Mouse (Mus musculus): ENCODE data around the gene Prkcz. TPM values are rescaled to one million over a fixed set of nuclear protein-coding genes. Genes with fewer than 3 reads are reported as not detected.
A peak's percentile ranks its signal among the peaks of the same experiment; 100 is the strongest.
"Not testable (repeated sequence)": the region's sequence is repeated elsewhere in the genome, so short reads cannot be mapped to it uniquely, and the experiment has no call there.

Gene Prkcz
- total RNA-seq, 2 experiments from 2014 or later, result 1.7 to 2.1 TPM

GRCm38 (mm10) chr4:155360856-155361255 lies 305 bp downstream of the Prkcz start:
- no peak for DNase-seq
- intact Hi-C loops (cut with DNase I), result no loop called here

DNA sequence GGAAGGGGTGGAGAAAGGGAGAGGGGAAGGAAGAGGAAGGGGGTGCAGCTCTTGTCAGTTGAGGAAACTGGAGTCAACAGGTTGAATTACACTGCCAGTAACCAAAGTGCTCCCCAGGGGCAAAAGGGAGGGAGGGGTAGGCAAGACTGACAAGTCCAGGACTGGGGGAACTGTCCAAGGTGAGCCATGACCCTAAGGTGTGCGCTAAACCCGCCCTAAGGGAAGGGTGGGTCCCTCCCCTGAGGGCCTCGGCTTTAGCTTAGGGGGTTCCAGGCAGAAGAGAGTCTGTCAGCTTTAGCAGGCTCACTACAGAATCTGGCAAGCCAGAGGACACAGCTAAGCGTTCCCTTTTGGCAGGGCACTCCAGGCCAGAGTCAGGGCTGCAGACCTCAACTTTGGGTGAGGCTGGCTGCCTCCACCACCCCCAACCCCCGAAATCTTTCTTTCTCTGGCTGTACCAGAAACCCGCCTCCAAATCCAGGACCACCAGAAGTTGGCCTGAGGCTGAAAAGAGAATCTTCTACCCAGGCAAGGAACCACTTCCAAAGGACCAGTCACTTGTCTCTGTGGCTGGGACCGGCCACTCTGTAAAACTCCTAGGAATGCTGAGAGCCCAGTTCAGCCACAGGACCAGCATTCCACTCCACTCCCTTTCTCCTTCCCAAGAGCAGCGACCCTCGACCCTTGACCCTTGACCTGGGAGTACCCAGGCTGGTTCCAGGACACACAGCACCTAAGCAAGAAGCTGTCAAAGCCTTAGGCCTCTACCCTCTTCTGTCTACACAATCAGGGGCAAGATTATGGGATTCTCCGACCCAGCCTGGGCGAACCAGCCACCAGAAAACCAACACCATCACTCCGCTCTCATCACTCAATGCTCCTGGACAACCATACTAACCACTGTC lies 1.3 kb downstream of the Prkcz start:
- no peak for DNase-seq
- intact Hi-C loops (cut with DNase I), result no loop called here

GRCm38 (mm10) chr4:155357601-155358000 lies 3.6 kb downstream of the Prkcz start:
- intact Hi-C loops (cut with DNase I), result no loop called here

DNA sequence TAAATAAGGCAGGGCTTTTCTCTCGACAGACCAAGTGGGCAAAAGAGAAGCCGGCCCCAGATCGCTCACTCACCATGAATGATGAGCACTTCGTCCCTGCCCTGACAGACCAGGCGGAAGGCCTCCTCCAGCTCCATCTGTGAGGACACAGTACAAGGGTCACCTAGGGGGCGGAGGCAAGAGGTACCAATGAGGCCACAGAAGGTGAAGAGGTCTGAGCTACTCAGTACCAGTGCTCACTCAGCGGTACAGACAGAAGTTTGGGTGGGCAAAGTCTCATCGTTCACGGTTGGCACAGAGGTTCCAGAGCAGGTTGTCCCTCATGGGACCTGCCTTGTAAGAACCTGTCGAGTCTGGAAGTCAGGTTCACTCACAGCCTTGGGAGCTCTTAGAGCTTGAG lies 4.8 kb downstream of the Prkcz start:
- intact Hi-C loops (cut with DNase I), result no loop called here
- DNase-seq, result no peak

More at GRCm38 (mm10) chr4:155357601-155358000, 3.6 kb downstream of the Prkcz start:
- no peak for DNase-seq

- no peak for DNase-seq
- intact Hi-C loops (cut with DNase I), result no loop called here
Observed at GRCm38 (mm10) chr4:155354546-155354945, 6.6 kb downstream of the Prkcz start.

DNA sequence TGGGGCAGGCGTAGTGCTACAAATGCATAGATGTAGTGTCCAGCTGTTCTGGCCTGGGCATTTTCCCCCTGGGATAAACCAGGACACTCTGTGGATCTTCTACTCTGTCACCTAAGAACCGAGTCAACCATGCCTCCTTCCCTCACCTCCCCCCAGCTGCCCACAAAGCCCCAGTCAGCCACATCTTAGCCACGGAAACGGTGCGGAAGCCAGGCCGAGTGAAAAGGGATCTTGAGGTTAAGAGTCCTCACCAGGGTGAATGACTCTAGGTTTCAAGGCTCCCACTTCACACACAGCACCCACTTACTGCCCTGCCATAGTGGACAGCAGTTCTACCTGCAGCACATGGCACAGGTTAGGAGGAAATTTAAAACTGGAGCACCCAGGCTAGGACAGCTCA lies 7.1 kb downstream of the Prkcz start:
- DNase-seq, result no peak
- intact Hi-C loops (cut with DNase I), result no loop called here

- intact Hi-C loops (cut with DNase I), result no loop called here
- no peak for DNase-seq
Observed at GRCm38 (mm10) chr4:155352581-155352980, 8.6 kb downstream of the Prkcz start.

GRCm38 (mm10) chr4:155346350-155346749 lies 14.8 kb downstream of the Prkcz start:
- intact Hi-C loops (cut with DNase I), result no loop called here
- DNase-seq, result no peak

DNA sequence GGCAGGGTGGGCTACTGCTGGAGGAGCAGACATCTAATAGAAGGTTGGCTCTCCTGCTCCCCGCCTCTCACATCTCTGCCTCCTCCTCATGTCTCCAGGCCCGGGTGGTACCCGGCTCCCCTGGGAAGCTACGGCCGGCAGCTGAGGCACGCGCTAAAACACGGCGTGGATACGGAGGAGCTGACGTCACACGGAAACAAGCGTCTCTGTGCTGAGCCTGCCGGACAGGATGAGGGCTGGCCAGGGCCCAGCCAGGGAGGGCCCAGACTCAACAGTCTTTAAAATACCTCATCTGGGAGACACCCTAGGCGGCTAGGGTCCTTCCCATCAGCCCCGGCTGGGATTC lies 15.6 kb downstream of the Prkcz start:
- intact Hi-C loops (cut with DNase I), result no loop called here
- peak; percentile 63 to 67 for DNase-seq

GRCm38 (mm10) chr4:155344716-155345607 lies 16.2 kb downstream of the Prkcz start:
- intact Hi-C loops (cut with DNase I), result no loop called here
- DNase-seq, result peak in 1 of 2 experiments; percentile 5

DNA sequence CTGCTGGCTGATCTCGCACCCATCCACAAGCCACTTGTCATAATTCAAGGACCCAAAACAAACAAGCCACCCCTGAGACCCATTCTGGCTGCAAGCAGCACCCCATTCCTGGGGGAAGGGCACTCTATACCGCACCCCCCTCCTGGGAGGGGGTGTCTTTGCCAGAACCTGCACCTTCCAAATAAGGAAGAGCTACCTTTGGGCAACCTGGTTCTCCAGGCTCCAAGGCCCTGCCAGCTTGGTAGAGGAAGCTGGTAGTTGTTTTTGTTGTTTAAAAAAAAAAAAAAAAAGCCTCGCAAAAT lies 16.9 kb downstream of the Prkcz start:
- intact Hi-C loops (cut with DNase I), result no loop called here
- DNase-seq, result no peak

GRCm38 (mm10) chr4:155343415-155344298 lies 17.5 kb downstream of the Prkcz start:
- intact Hi-C loops (cut with DNase I), result no loop called here
- no peak for DNase-seq

- intact Hi-C loops (cut with DNase I), result no loop called here
- DNase-seq, result no peak
Observed at GRCm38 (mm10) chr4:155336284-155337050, 24.7 kb downstream of the Prkcz start.

DNA sequence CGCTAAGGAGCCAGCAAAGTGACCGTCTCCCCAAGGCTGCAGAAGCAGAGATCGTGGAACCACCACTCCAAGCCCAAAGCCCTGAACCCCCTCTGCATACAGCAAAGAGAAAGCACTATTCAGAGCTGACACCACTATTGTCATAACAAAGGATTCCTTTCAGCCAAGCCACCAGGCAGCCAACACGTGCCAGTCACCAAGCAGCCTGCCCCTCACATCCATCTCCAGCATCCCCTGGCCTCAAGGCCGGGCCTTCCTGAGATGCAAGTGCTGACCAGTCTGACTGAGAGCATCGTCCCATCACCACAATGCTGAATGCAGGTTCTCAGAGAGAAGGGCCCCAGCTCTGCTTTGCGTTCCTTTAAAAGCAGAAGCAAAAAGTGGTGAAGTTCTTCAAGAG lies 28.9 kb downstream of the Prkcz start:
- DNase-seq, result no peak
- intact Hi-C loops (cut with DNase I), result no loop called here

DNA sequence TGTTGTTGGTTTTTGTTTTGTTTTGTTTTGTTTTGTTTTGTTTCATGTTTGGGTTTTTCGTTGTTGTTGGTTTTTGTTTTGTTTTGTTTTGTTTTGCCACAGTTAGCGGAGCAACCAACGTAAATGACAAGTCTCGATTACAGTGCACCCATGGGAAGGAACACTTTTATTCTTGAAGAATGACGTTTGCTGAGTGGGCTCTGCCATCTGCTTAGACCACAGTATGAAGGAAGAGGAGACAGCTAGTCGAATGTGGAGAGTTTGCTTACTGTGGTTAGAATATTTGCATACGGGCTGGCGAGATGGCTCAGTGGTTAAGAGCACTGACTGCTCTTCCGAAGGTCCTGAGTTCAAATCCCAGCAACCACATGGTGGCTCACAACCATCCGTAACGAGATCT lies 32.8 kb downstream of the Prkcz start:
- intact Hi-C loops (cut with DNase I); DNase-seq: not testable (repeated sequence)

DNA sequence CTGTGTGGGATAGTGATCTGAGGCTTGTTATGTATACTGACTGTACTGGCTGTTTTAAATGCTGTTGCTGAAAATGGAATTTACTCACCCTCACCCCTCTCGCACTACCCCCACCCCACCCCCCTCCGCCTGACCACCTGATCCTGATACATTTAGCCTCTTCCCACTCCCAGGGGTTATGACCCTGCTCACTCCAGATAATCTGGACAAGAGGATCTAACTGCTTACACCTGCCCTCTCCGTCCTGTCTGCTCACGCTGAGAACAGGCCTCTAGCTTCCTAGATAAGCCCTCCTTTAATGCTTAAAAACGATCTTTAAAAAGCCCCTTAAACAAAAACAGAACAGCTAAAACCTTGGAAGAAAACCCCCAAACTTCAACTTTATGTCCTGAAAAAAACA lies 35.4 kb downstream of the Prkcz start:
- no peak for DNase-seq
- intact Hi-C loops (cut with DNase I), result no loop called here

- intact Hi-C loops (cut with DNase I), result loop anchor here (5.0 kb wide), 1 partner anchor 83 kb away; the partner anchor contains the start of gene Cfap74
- no peak for DNase-seq
Observed at GRCm38 (mm10) chr4:155324511-155324910, 36.6 kb downstream of the Prkcz start.

- DNase-seq, result no peak
- intact Hi-C loops (cut with DNase I), result loop anchor here (5.0 kb wide), 1 partner anchor 84 kb away; the partner anchor contains the start of gene Cfap74
Observed at GRCm38 (mm10) chr4:155323081-155323795, 37.9 kb downstream of the Prkcz start.

All from heart, postnatal 14 days (tissue).